In genomic region chr13:9296285-9296684, GRCm38 (mm10) we compare ENCODE assay signal across 22 mouse cellular contexts. TPM values are rescaled to one million over a fixed set of nuclear protein-coding genes. Genes with fewer than 3 reads are reported as not detected.
DNase-seq lines count a peak whose midpoint lies in the region; ATAC-seq and TF ChIP-seq lines count a peak whose summit lies in the region.
"Had no signal": no experiment of that assay in that cellular context is flagged by ENCODE, and none has a peak within 500 bp of the region (broad histone marks: within the 10 kb centered on the region; RNA-seq: fewer than 3 reads in every experiment).

No protein-coding gene starts in this region.

- H3K79me2 ChIP-seq in liver, adult 2 months (ENCODE audit: control insufficient read depth, insufficient read depth, low read length) = peaks cover 16% of the 10 kb centered on the region
- peaks cover 66% of the 10 kb centered on the region for H3K79me2 ChIP-seq in myocyte (ENCODE audit: control insufficient read depth, insufficient read depth)

- ATAC-seq in liver, embryonic 12.5 days = no peak
- ATAC-seq: forebrain, embryonic 13.5 days; forebrain, embryonic 16.5 days; hindbrain, embryonic 16.5 days; intestine, embryonic 15.5 days had no signal

- H3K27me3 ChIP-seq in kidney, adult 2 months (replicated peaks; ENCODE audit: control insufficient read depth, insufficient read depth, low read length) = no peaks in the 10 kb centered on the region
- H3K27me3 ChIP-seq in liver, adult 2 months (ENCODE audit: control insufficient read depth, insufficient read depth, low read length) = no peaks in the 10 kb centered on the region
- no peaks in the 10 kb centered on the region for H3K27me3 ChIP-seq in liver, embryonic 12.5 days (replicated peaks)
- no peaks in the 10 kb centered on the region for H3K27me3 ChIP-seq in myocyte (ENCODE audit: control insufficient read depth, insufficient read depth, insufficient read length)
- H3K27me3 ChIP-seq: forebrain, embryonic 13.5 days; hindbrain, embryonic 13.5 days; intestine, embryonic 15.5 days had no signal

- no peak overlapping the region for H3K4me3 ChIP-seq in kidney, adult 2 months (ENCODE audit: insufficient read depth, low read depth, low read length)
- no peak overlapping the region for H3K4me3 ChIP-seq in liver, adult 2 months (ENCODE audit: insufficient read depth, low read depth, low read length)
- H3K4me3 ChIP-seq in liver, embryonic 12.5 days = no peak overlapping the region
- no peak overlapping the region for H3K4me3 ChIP-seq in myocyte
- no peak overlapping the region for H3K4me3 ChIP-seq in layer of hippocampus, adult 2 months
- H3K4me3 ChIP-seq: forebrain, embryonic 10.5 days; forebrain, embryonic 13.5 days; hindbrain, embryonic 10.5 days; hindbrain, embryonic 13.5 days; intestine, embryonic 15.5 days had no signal

- no peak for TF ChIP-seq POLR2A in kidney, adult 2 months (IDR thresholded peaks at IDR 0.05; ENCODE audit: low read depth, low read length)
- no peak for TF ChIP-seq POLR2A in liver, adult 2 months (IDR thresholded peaks at IDR 0.05; ENCODE audit: extremely low read depth, insufficient read depth, low read length)
- TF ChIP-seq POLR2A in myocyte (IDR thresholded peaks at IDR 0.05; ENCODE audit: insufficient read length, low read depth) = no peak

- 41% methylated on average over 6 of the region's 6 CpGs for WGBS in kidney, adult 2 months
- WGBS in liver, adult 2 months = 40% methylated on average over 6 of the region's 6 CpGs
- WGBS in liver, embryonic 12.5 days (ENCODE audit: insufficient replicate concordance) = 67% methylated on average over 6 of the region's 6 CpGs

- TF ChIP-seq CTCF in kidney, adult 2 months (conservative IDR thresholded peaks at IDR 0.05; ENCODE audit: insufficient read depth, insufficient read length, low read depth, low read length) = no peak
- TF ChIP-seq CTCF in liver, adult 2 months (IDR thresholded peaks at IDR 0.05; ENCODE audit: low read depth, low read length) = no peak
- TF ChIP-seq CTCF in layer of hippocampus, adult 2 months (conservative IDR thresholded peaks at IDR 0.05) = no peak

- H3K9me3 ChIP-seq in liver, embryonic 12.5 days (replicated peaks) = no peaks in the 10 kb centered on the region
- H3K9me3 ChIP-seq: forebrain, embryonic 10.5 days; forebrain, embryonic 13.5 days; hindbrain, embryonic 10.5 days; hindbrain, embryonic 13.5 days; intestine, embryonic 15.5 days had no signal

- H3K4me2 ChIP-seq in liver, embryonic 12.5 days = no peak overlapping the region
- H3K4me2 ChIP-seq in myocyte (ENCODE audit: low read depth) = peak overlapping the region; percentile 49
- H3K4me2 ChIP-seq: forebrain, embryonic 13.5 days; heart, embryonic 11.5 days; hindbrain, embryonic 13.5 days; intestine, embryonic 15.5 days had no signal

- no peak overlapping the region for H3ac ChIP-seq in myocyte (ENCODE audit: control insufficient read depth, insufficient read length)

- no peaks in the 10 kb centered on the region for H3K36me3 ChIP-seq in kidney, adult 2 months (ENCODE audit: control insufficient read depth, insufficient read depth, low read length)
- no peaks in the 10 kb centered on the region for H3K36me3 ChIP-seq in liver, adult 2 months (ENCODE audit: control insufficient read depth, insufficient read depth, low read length)
- H3K36me3 ChIP-seq in liver, embryonic 12.5 days = no peaks in the 10 kb centered on the region
- no peaks in the 10 kb centered on the region for H3K36me3 ChIP-seq in myocyte (ENCODE audit: control insufficient read depth, insufficient read depth)
- H3K36me3 ChIP-seq: forebrain, embryonic 10.5 days; hindbrain, embryonic 10.5 days; hindbrain, embryonic 13.5 days; intestine, embryonic 15.5 days had no signal

- no peak overlapping the region for H3K9ac ChIP-seq in liver, adult 2 months (ENCODE audit: low read depth, low read length)
- H3K9ac ChIP-seq in liver, embryonic 12.5 days = no peak overlapping the region
- H3K9ac ChIP-seq: forebrain, embryonic 13.5 days; hindbrain, embryonic 13.5 days; intestine, embryonic 15.5 days had no signal

- no peak overlapping the region for H3K27ac ChIP-seq in kidney, adult 2 months (ENCODE audit: insufficient read depth, low read depth, low read length)
- H3K27ac ChIP-seq in liver, adult 2 months (replicated peaks; ENCODE audit: insufficient read depth, low read depth, low read length) = no peak overlapping the region
- no peak overlapping the region for H3K27ac ChIP-seq in liver, embryonic 12.5 days
- no peak overlapping the region for H3K27ac ChIP-seq in layer of hippocampus, adult 2 months
- H3K27ac ChIP-seq: forebrain, embryonic 10.5 days; forebrain, embryonic 13.5 days; hindbrain, embryonic 10.5 days; hindbrain, embryonic 13.5 days; intestine, embryonic 15.5 days had no signal

- peaks cover 7% of the 10 kb centered on the region for H3K4me1 ChIP-seq in kidney, adult 2 months (ENCODE audit: control insufficient read depth, insufficient read depth, low read length)
- H3K4me1 ChIP-seq in liver, adult 2 months (ENCODE audit: control insufficient read depth, insufficient read depth, low read length) = peaks cover 2% of the 10 kb centered on the region; the same call in 1 of the 2 replicates
- no peaks in the 10 kb centered on the region for H3K4me1 ChIP-seq in liver, embryonic 12.5 days
- H3K4me1 ChIP-seq: hindbrain, embryonic 10.5 days; intestine, embryonic 15.5 days had no signal

- DNase-seq in adrenal gland, adult (ENCODE audit: inconsistent age in 2 of 2, low spot score in 1 of 2) = peak; percentile 39 to 76
- no peak for DNase-seq in adrenal gland, adult 18-20 months (ENCODE audit: low spot score in 2 of 2)
- peak; percentile 52 for DNase-seq in kidney, adult 2 months
- DNase-seq in kidney, adult 18-20 months = no peak
- DNase-seq in liver, adult 2 months (ENCODE audit: extremely low read depth, low read depth, low spot score) = peak; percentile 77
- DNase-seq in layer of hippocampus, adult 2 months (ENCODE audit: low spot score in 2 of 2) = no peak
- DNase-seq: cerebellum, adult 18-20 months; cerebellum, adult 9-10 months; cerebellum, postnatal 14 days; gastrocnemius, postnatal 14 days; heart, adult 11 months; heart, postnatal 36 days had no signal

TF ChIP-seq in myocyte, 11 proteins besides CTCF, POLR2A, EP300 and RAD21:
- TF ChIP-seq REST (IDR thresholded peaks at IDR 0.05; ENCODE audit: insufficient read depth, insufficient read length) (no peak), MYOD1 (IDR thresholded peaks at IDR 0.05; ENCODE audit: control insufficient read depth in 1 of 3, insufficient read length in 2 of 3, low read depth in 2 of 3) (peak in 1 of 3 experiments; percentile 50)

RNA-seq across cellular contexts. Expression of gene Dip2c, which starts 20.0 kb away (rescaled TPM):
- 10 to 100 TPM; 13.9 to 27.2 TPM for total RNA-seq in adrenal gland, adult 18-20 months (2021)
- 11.0 and 12.5 TPM in 2 replicates for polyA plus RNA-seq in kidney, adult 2 months (2012; rRNA removed)
- total RNA-seq in liver, adult 2 months (2014; rRNA removed) = 10.7 and 12.9 TPM in 2 replicates
- polyA plus RNA-seq in liver, adult 2 months (2012; rRNA removed) = 4.0 and 4.7 TPM in 2 replicates
- 1.2 TPM in 2 replicates for polyA plus RNA-seq in liver, embryonic 12.5 days (2016; fragmentation: Nextera tagmentation; extraction: Ambion mirVana)
- 17.8 TPM for polyA plus RNA-seq in myocyte (2012; fragmentation: generic; extraction: Trizol)
- 10 to 100 TPM; 66.2 to 66.7 TPM for total RNA-seq in layer of hippocampus, adult 2 months (2021)

Comparison
In these comparisons a context has a peak if more than half of its experiments do, and no peak if none do; other contexts are left out.
1. DNase-seq: peak in adrenal gland, adult (2 of 2), kidney, adult 2 months (single experiment) and liver, adult 2 months (single experiment); none in adrenal gland, adult 18-20 months (0 of 2), kidney, adult 18-20 months (single experiment) and layer of hippocampus, adult 2 months (0 of 2).